Mouse (Mus musculus): Measurements from ENCODE around the gene Fzd1. TPM values are rescaled to one million over a fixed set of nuclear protein-coding genes. Genes with fewer than 3 reads are reported as not detected.

Gene Fzd1
- total and polyA plus RNA-seq, 3 experiments, result not detected

- dilution Hi-C loops (cut with MboI; ENCODE audit: extremely low pct_ligation_motif_present, extremely low pct_unique_long_range_greater_than_20kb, low sequenced_read_pairs), result no loop called here
- in situ Hi-C loops (cut with MboI; ENCODE audit: low pct_ligation_motif_present, low pct_unique_long_range_greater_than_20kb, low sequenced_read_pairs), result no loop called here
- no peak overlapping the region for H3K9ac ChIP-seq (ENCODE audit: insufficient read depth, low read depth)
- H3K27me3 ChIP-seq (replicated peaks), result no peaks in the 10 kb centered on the region
- no peaks in the 10 kb centered on the region for H3K36me3 ChIP-seq (replicated peaks in 1 of 2; ENCODE audit: control insufficient read depth in 1 of 2, insufficient read depth in 1 of 2, low read length in 1 of 2)
- no peak overlapping the region for H3K4me2 ChIP-seq (ENCODE audit: insufficient read depth, low read depth, poor library complexity, severe bottlenecking)
- TF ChIP-seq ZMIZ1 (IDR thresholded peaks at IDR 0.05; ENCODE audit: low read depth, low read length), result no peak
- TF ChIP-seq HCFC1 (IDR thresholded peaks at IDR 0.05; ENCODE audit: low read depth, low read length), result no peak
- TF ChIP-seq MEF2A (IDR thresholded peaks at IDR 0.05; ENCODE audit: borderline replicate concordance, low read depth, low read length), result no peak
- TF ChIP-seq CTCF (conservative IDR thresholded peaks at IDR 0.05 in 1 of 2, IDR thresholded peaks at IDR 0.05 in 1 of 2; ENCODE audit: low read depth in 2 of 2, low read length in 2 of 2), result no peak
- TF ChIP-seq ZC3H11A (IDR thresholded peaks at IDR 0.05; ENCODE audit: low read depth, low read length), result no peak
- no peak for TF ChIP-seq USF2 (conservative IDR thresholded peaks at IDR 0.05; ENCODE audit: low read depth, low read length)
- TF ChIP-seq ELF1 (IDR thresholded peaks at IDR 0.05; ENCODE audit: low read depth, low read length), result no peak
- no peak for TF ChIP-seq ZNF384 (IDR thresholded peaks at IDR 0.05; ENCODE audit: low read depth, low read length)
- no peak for TF ChIP-seq TCF12 (IDR thresholded peaks at IDR 0.05; ENCODE audit: low read depth, low read length)
- TF ChIP-seq SMC3 (IDR thresholded peaks at IDR 0.05; ENCODE audit: low read depth, low read length), result no peak
- no peak for TF ChIP-seq GABPA (IDR thresholded peaks at IDR 0.05; ENCODE audit: insufficient replicate concordance, low read depth, low read length)
- TF ChIP-seq ZKSCAN1 (IDR thresholded peaks at IDR 0.05; ENCODE audit: borderline replicate concordance, low read depth, low read length), result no peak
- TF ChIP-seq MXI1 (IDR thresholded peaks at IDR 0.05; ENCODE audit: low read depth, low read length), result no peak
- H3K4me1 ChIP-seq (ENCODE audit: control insufficient read depth in 1 of 2, insufficient read depth in 2 of 2), result no peaks in the 10 kb centered on the region
- DNase-seq (ENCODE audit: extremely low read depth), result no peak
- H3K27ac ChIP-seq (ENCODE audit: insufficient read depth, low read depth), result no peak overlapping the region
- H3K4me3 ChIP-seq (replicated peaks in 1 of 3; ENCODE audit: low read depth in 2 of 3, low read length in 2 of 3, poor library complexity in 1 of 3), result no peak overlapping the region
- no peaks in the 10 kb centered on the region for H3K9me3 ChIP-seq (replicated peaks; ENCODE audit: low read length)
- no peaks in the 10 kb centered on the region for H3K79me2 ChIP-seq (replicated peaks; ENCODE audit: control insufficient read depth, extremely low read depth, insufficient read depth, poor library complexity, severe bottlenecking)
These were observed 15.1 kb downstream of the Fzd1 start for GRCm38 (mm10) chr5:4742722-4743121.

DNA sequence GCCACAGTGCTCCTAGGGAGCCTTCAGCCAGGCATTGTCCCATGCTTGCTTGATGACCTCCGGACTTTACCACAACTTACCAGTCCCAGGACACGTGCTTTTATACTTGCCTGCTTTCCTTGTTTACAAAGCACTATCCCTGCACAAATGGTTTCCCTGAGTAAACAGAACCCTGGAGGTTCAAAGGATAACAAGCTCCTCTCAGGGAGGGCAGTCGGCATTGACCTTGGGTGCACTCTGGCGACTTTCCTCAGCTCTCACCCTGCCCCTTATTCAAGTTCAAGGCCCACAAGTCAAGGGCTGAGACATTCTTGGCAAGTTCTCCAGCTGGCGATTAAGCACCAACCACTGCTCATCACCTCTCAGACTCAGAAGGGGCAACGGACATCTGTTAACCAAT is 20.8 kb downstream of the Fzd1 start:
- Histone ChIP-seq H3K27me3 (replicated peaks) (no peaks in the 10 kb centered on the region), H3K9ac (ENCODE audit: insufficient read depth, low read depth) (no peak overlapping the region), H3K4me3 (replicated peaks in 1 of 3; ENCODE audit: low read depth in 2 of 3, low read length in 2 of 3, poor library complexity in 1 of 3) (no peak overlapping the region), H3K4me1 (ENCODE audit: control insufficient read depth in 1 of 2, insufficient read depth in 2 of 2) (peaks cover 8 to 10% of the 10 kb centered on the region in 2 experiments), H3K79me2 (replicated peaks; ENCODE audit: control insufficient read depth, extremely low read depth, insufficient read depth, poor library complexity, severe bottlenecking) (no peaks in the 10 kb centered on the region), H3K27ac (ENCODE audit: insufficient read depth, low read depth) (no peak overlapping the region), H3K4me2 (ENCODE audit: insufficient read depth, low read depth, poor library complexity, severe bottlenecking) (no peak overlapping the region), H3K36me3 (replicated peaks in 1 of 2; ENCODE audit: control insufficient read depth in 1 of 2, insufficient read depth in 1 of 2, low read length in 1 of 2) (no peaks in the 10 kb centered on the region), H3K9me3 (replicated peaks; ENCODE audit: low read length) (no peaks in the 10 kb centered on the region)
- dilution Hi-C loops (cut with MboI; ENCODE audit: extremely low pct_ligation_motif_present, extremely low pct_unique_long_range_greater_than_20kb, low sequenced_read_pairs) (no loop called here), in situ Hi-C loops (cut with MboI; ENCODE audit: low pct_ligation_motif_present, low pct_unique_long_range_greater_than_20kb, low sequenced_read_pairs) (no loop called here)
- no peak for DNase-seq (ENCODE audit: extremely low read depth)
- TF ChIP-seq SMC3 (IDR thresholded peaks at IDR 0.05; ENCODE audit: low read depth, low read length) (no peak), JUND (conservative IDR thresholded peaks at IDR 0.05; ENCODE audit: low read depth, low read length) (no peak), UBTF (IDR thresholded peaks at IDR 0.05; ENCODE audit: low read depth, low read length) (no peak), CHD2 (IDR thresholded peaks at IDR 0.05; ENCODE audit: low read length) (no peak)

Measured in CH12.LX (cell line).